Mouse (Mus musculus) midbrain, postnatal 0 days (tissue): ENCODE results near the gene Ly6g5b. TPM values are rescaled to one million over a fixed set of nuclear protein-coding genes. Genes with fewer than 3 reads are reported as not detected.
A peak's percentile ranks its signal among the peaks of the same experiment; 100 is the strongest.

Source experiments
- ATAC-seq: fragments of 200-750 bp; cut with Nextera tagmentation; 2 replicates; pipeline ENCODE4 v1.8.0; 2017; ENCODE audit warnings: moderate number of reproducible peaks, mild to moderate bottlenecking, moderate TSS enrichment, moderate library complexity; ENCODE audit not compliant: low FRiP score
- DNase-seq: peaks from one replicate; pipeline ENCODE4 v3.0.0-alpha.2; 2015; ENCODE audit warnings: low spot score
- H3K27ac ChIP-seq: fragments of 300-500 bp; sonication (generic); 2 replicates; pipeline ENCODE4 v1.5.1; 2014; ENCODE audit warnings: low read depth, mild to moderate bottlenecking, low read length, mixed read lengths
- H3K27me3 ChIP-seq: fragments of 300-500 bp; sonication (generic); 2 replicates; pipeline ENCODE4 v1.6.1; 2014; ENCODE audit warnings: low read length, control low read depth, mixed read lengths; ENCODE audit not compliant: insufficient read depth
- H3K36me3 ChIP-seq: fragments of 300-500 bp; sonication (generic); 2 replicates; pipeline ENCODE4 v1.6.1; 2014; ENCODE audit warnings: low read length, control low read depth, mixed read lengths; ENCODE audit not compliant: insufficient read depth
- H3K4me1 ChIP-seq: fragments of 300-500 bp; sonication (generic); 2 replicates; pipeline ENCODE4 v1.6.1; 2014; ENCODE audit warnings: mild to moderate bottlenecking, control low read depth, antibody characterized with exemption, low read length, mixed read lengths; ENCODE audit not compliant: insufficient read depth
- H3K4me2 ChIP-seq: fragments of 300-500 bp; sonication (generic); 2 replicates; pipeline ENCODE4 v1.6.1; 2014; ENCODE audit warnings: low read depth, mild to moderate bottlenecking, low read length, mixed read lengths; ENCODE audit not compliant: poor library complexity, severe bottlenecking
- H3K4me3 ChIP-seq: fragments of 300-500 bp; sonication (generic); 2 replicates; pipeline ENCODE4 v1.5.1; 2014; ENCODE audit warnings: low read depth, mild to moderate bottlenecking, low read length, moderate library complexity
- H3K9ac ChIP-seq: fragments of 300-500 bp; sonication (generic); replicated peaks from 2 replicates; pipeline ENCODE4 v1.6.1; 2014; ENCODE audit warnings: mild to moderate bottlenecking, low read length, moderate library complexity, mixed read lengths; ENCODE audit not compliant: poor library complexity, severe bottlenecking
- H3K9me3 ChIP-seq: fragments of 300-500 bp; sonication (generic); 2 replicates; pipeline ENCODE4 v1.6.1; 2016; ENCODE audit warnings: low read length, control low read depth
- CTCF ChIP-seq: IDR thresholded peaks from 2 replicates; pipeline ENCODE4 v1.5.1; 2016; ENCODE audit warnings: antibody characterized with exemption, mild to moderate bottlenecking
- WGBS: fragments of 180-500 bp; shearing (Covaris S2); extraction: QIAGEN DNeasy Blood & Tissue Kit; methylation state at CpG from one replicate; pipeline ENCODE4 v1.1.7; 2014; 5-methylcytosine and 5-hydroxymethylcytosine counted together
- polyA plus RNA-seq: library from polyadenylated mRNA; unstranded; fragments of >200 nt; fragmentation: Nextera tagmentation; extraction: Ambion mirVana; gene quantifications from 2 replicates; pipeline ENCODE4 v1.2.1, GENCODE M21; 2015
- total RNA-seq: library from RNA; depleted of rRNA; stranded (reverse); fragments of >200 nt; gene quantifications from 2 replicates; pipeline ENCODE4 v1.2.3, GENCODE M21; 2014; rRNA removed

Ly6g5b gene
- total and polyA plus RNA-seq, 2 experiments from 2014 or later = 0.99 to 1.8 TPM

GRCm38 (mm10) chr17:35066084-35066483 lies 49.1 kb downstream of the Ly6g5b start, which contains the start of gene Mpig6b:
TSS of gene Mpig6b (minus strand) at chr17:35066184.
- H3K4me1 ChIP-seq = no peaks in the 10 kb centered on the region; the same call in 1 of the 2 replicates
- H3K4me3 ChIP-seq = peak within 1 kb of the TSS; percentile 16; the same call in 1 of the 2 replicates
- 50% methylated on average over 10 of the region's 10 CpGs for WGBS
- H3K9me3 ChIP-seq = no peaks in the 10 kb centered on the region
- H3K27me3 ChIP-seq = peaks cover 20% of the 10 kb centered on the region; the same call in 1 of the 2 replicates
- H3K27ac ChIP-seq = no peak within 1 kb of the TSS
- no peak within 1 kb of the TSS for H3K9ac ChIP-seq
- no peak for DNase-seq
- peak within 1 kb of the TSS; percentile 38 for H3K4me2 ChIP-seq
- peaks cover 6% of the 10 kb centered on the region; the same call in 1 of the 2 replicates for H3K36me3 ChIP-seq
- no peak for ATAC-seq
- TF ChIP-seq CTCF = no peak

GRCm38 (mm10) chr17:35064951-35065947 lies 50.0 kb downstream of the Ly6g5b start, which contains the start of gene Ly6g6c:
TSS of gene Ly6g6c (plus strand) at chr17:35065388.
- Histone ChIP-seq H3K9me3 (no peaks in the 10 kb centered on the region), H3K27me3 (peaks cover 20% of the 10 kb centered on the region; the same call in 1 of the 2 replicates), H3K4me1 (peaks cover under 1% of the 10 kb centered on the region), H3K4me3 (peak within 1 kb of the TSS; percentile 16; the same call in 1 of the 2 replicates), H3K36me3 (peaks cover 6% of the 10 kb centered on the region; the same call in 1 of the 2 replicates), H3K4me2 (peak within 1 kb of the TSS; percentile 38), H3K9ac (no peak within 1 kb of the TSS), H3K27ac (no peak within 1 kb of the TSS)
- ATAC-seq (no peak), DNase-seq (peak; percentile 28)
- no peak for TF ChIP-seq CTCF
- WGBS = 4% methylated on average over 47 of the region's 48 CpGs

- H3K27ac ChIP-seq = no peak overlapping the region
- TF ChIP-seq CTCF = no peak
These were observed 50.8 kb downstream of the Ly6g5b start for GRCm38 (mm10) chr17:35064378-35064877.

More at GRCm38 (mm10) chr17:35064378-35064877, 50.8 kb downstream of the Ly6g5b start:
- Histone ChIP-seq H3K9ac (no peak overlapping the region), H3K4me3 (no peak overlapping the region), H3K27me3 (peaks cover 20% of the 10 kb centered on the region; the same call in 1 of the 2 replicates), H3K4me1 (peaks cover 4% of the 10 kb centered on the region), H3K9me3 (no peaks in the 10 kb centered on the region), H3K36me3 (peaks cover 6% of the 10 kb centered on the region; the same call in 1 of the 2 replicates), H3K4me2 (no peak overlapping the region)
- WGBS = 44% methylated on average over 10 of the region's 10 CpGs
- no peak for ATAC-seq
- no peak for DNase-seq

Other genes with a start within 250 kb of the Ly6g5b start
Only the 30 nearest of the 42 such genes appear.
- gene Hspa1l, start 142.7 kb downstream of the Ly6g5b start, total RNA-seq = 1.4 and 1.6 TPM in 2 replicates
- gene Hspa1l, start 142.7 kb downstream of the Ly6g5b start, polyA plus RNA-seq = 0.73 and 0.81 TPM in 2 replicates
- 17.6 and 35.3 TPM in 2 replicates for gene Lsm2, start 133.6 kb downstream of the Ly6g5b start, total RNA-seq
- gene Lsm2, start 133.6 kb downstream of the Ly6g5b start, polyA plus RNA-seq = 93.0 and 94.9 TPM in 2 replicates
- 89.0 and 97.8 TPM in 2 replicates for gene Vars, start 114.4 kb downstream of the Ly6g5b start, total RNA-seq
- gene Vars, start 114.4 kb downstream of the Ly6g5b start, polyA plus RNA-seq = 39.7 and 40.9 TPM in 2 replicates
- gene Vwa7, start 98.8 kb downstream of the Ly6g5b start, total RNA-seq = 0.19 and 0.44 TPM in 2 replicates
- gene Vwa7, start 98.8 kb downstream of the Ly6g5b start, polyA plus RNA-seq = 0.06 and 0.14 TPM in 2 replicates
- gene Sapcd1, start 87.4 kb downstream of the Ly6g5b start, total RNA-seq = 0.38 TPM in 1 of 2 replicates, not detected in the other
- 1.5 and 1.6 TPM in 2 replicates for gene Sapcd1, start 87.4 kb downstream of the Ly6g5b start, polyA plus RNA-seq
- 1.7 and 3.8 TPM in 2 replicates for gene Msh5, start 68.7 kb downstream of the Ly6g5b start, total RNA-seq
- 1.3 and 1.4 TPM in 2 replicates for gene Msh5, start 68.7 kb downstream of the Ly6g5b start, polyA plus RNA-seq
- gene Clic1, start 65.5 kb downstream of the Ly6g5b start, total RNA-seq = 28.0 and 33.4 TPM in 2 replicates
- 40.0 and 41.9 TPM in 2 replicates for gene Clic1, start 65.5 kb downstream of the Ly6g5b start, polyA plus RNA-seq
- 159 and 204 TPM in 2 replicates for gene Ddah2, start 56.4 kb downstream of the Ly6g5b start, total RNA-seq
- 210 and 213 TPM in 2 replicates for gene Ddah2, start 56.4 kb downstream of the Ly6g5b start, polyA plus RNA-seq
- 2.4 TPM in 1 of 2 replicates, not detected in the other for gene Ly6g6c, start 50.0 kb downstream of the Ly6g5b start, total RNA-seq
- gene Ly6g6c, start 50.0 kb downstream of the Ly6g5b start, polyA plus RNA-seq = not detected in 2 replicates
- gene Mpig6b, start 49.2 kb downstream of the Ly6g5b start, total RNA-seq = not detected in 2 replicates
- not detected in 2 replicates for gene Mpig6b, start 49.2 kb downstream of the Ly6g5b start, polyA plus RNA-seq
- not detected in 2 replicates for gene Ly6g6e, start 38.5 kb downstream of the Ly6g5b start, total RNA-seq
- 0.31 TPM in 1 of 2 replicates, not detected in the other for gene Ly6g6e, start 38.5 kb downstream of the Ly6g5b start, polyA plus RNA-seq
- gene Ly6g6d, start 37.4 kb downstream of the Ly6g5b start, total RNA-seq = 1.4 TPM in 1 of 2 replicates, not detected in the other
- 0.98 and 1.1 TPM in 2 replicates for gene Ly6g6d, start 37.4 kb downstream of the Ly6g5b start, polyA plus RNA-seq
- gene Ly6g6f, start 29.8 kb downstream of the Ly6g5b start, total RNA-seq = not detected in 2 replicates
- not detected in 2 replicates for gene Ly6g6f, start 29.8 kb downstream of the Ly6g5b start, polyA plus RNA-seq
- gene Abhd16a, start 26.2 kb downstream of the Ly6g5b start, total RNA-seq = 98.9 and 151 TPM in 2 replicates
- 122 and 128 TPM in 2 replicates for gene Abhd16a, start 26.2 kb downstream of the Ly6g5b start, polyA plus RNA-seq
- gene Ly6g5c, start 7.1 kb downstream of the Ly6g5b start, total RNA-seq = not detected in 2 replicates
- not detected in 2 replicates for gene Ly6g5c, start 7.1 kb downstream of the Ly6g5b start, polyA plus RNA-seq
- 11.7 and 17.0 TPM in 2 replicates for gene Gpank1, start 6.0 kb upstream of the Ly6g5b start, total RNA-seq
- gene Gpank1, start 6.0 kb upstream of the Ly6g5b start, polyA plus RNA-seq = 20.2 and 21.0 TPM in 2 replicates
- gene Csnk2b, start 6.6 kb upstream of the Ly6g5b start, total RNA-seq = 245 and 287 TPM in 2 replicates
- 325 and 332 TPM in 2 replicates for gene Csnk2b, start 6.6 kb upstream of the Ly6g5b start, polyA plus RNA-seq
- 10.7 and 28.0 TPM in 2 replicates for gene D17H6S53E, start 10.9 kb upstream of the Ly6g5b start, total RNA-seq
- gene D17H6S53E, start 10.9 kb upstream of the Ly6g5b start, polyA plus RNA-seq = 9.6 and 10.3 TPM in 2 replicates
- 0.44 TPM in 1 of 2 replicates, not detected in the other for gene Apom, start 16.6 kb upstream of the Ly6g5b start, total RNA-seq
- 0.22 TPM in 1 of 2 replicates, not detected in the other for gene Apom, start 16.6 kb upstream of the Ly6g5b start, polyA plus RNA-seq
- 330 and 339 TPM in 2 replicates for gene Bag6, start 19.8 kb upstream of the Ly6g5b start, total RNA-seq
- 62.3 and 68.9 TPM in 2 replicates for gene Bag6, start 19.8 kb upstream of the Ly6g5b start, polyA plus RNA-seq
- 193 and 230 TPM in 2 replicates for gene Prrc2a, start 49.5 kb upstream of the Ly6g5b start, total RNA-seq
- gene Prrc2a, start 49.5 kb upstream of the Ly6g5b start, polyA plus RNA-seq = 85.7 and 88.0 TPM in 2 replicates
- 1.8 and 4.1 TPM in 2 replicates for gene Aif1, start 60.6 kb upstream of the Ly6g5b start, total RNA-seq
- 9.2 and 9.5 TPM in 2 replicates for gene Aif1, start 60.6 kb upstream of the Ly6g5b start, polyA plus RNA-seq
- gene Lst1, start 73.0 kb upstream of the Ly6g5b start, total RNA-seq = 5.9 and 26.7 TPM in 2 replicates
- gene Lst1, start 73.0 kb upstream of the Ly6g5b start, polyA plus RNA-seq = 7.8 and 12.0 TPM in 2 replicates
- 1.4 and 2.1 TPM in 2 replicates for gene Ltb, start 79.0 kb upstream of the Ly6g5b start, total RNA-seq
- gene Ltb, start 79.0 kb upstream of the Ly6g5b start, polyA plus RNA-seq = 1.0 and 1.6 TPM in 2 replicates
- gene Tnf, start 86.6 kb upstream of the Ly6g5b start, total RNA-seq = not detected in 2 replicates
- gene Tnf, start 86.6 kb upstream of the Ly6g5b start, polyA plus RNA-seq = 0.09 TPM in 1 of 2 replicates, not detected in the other
- 0.49 and 1.2 TPM in 2 replicates for gene Lta, start 89.9 kb upstream of the Ly6g5b start, total RNA-seq
- 0.98 and 1.2 TPM in 2 replicates for gene Lta, start 89.9 kb upstream of the Ly6g5b start, polyA plus RNA-seq
- gene Gm16181, start 105.4 kb upstream of the Ly6g5b start, total RNA-seq = not detected in 2 replicates
- gene Gm16181, start 105.4 kb upstream of the Ly6g5b start, polyA plus RNA-seq = 0.33 TPM in 1 of 2 replicates, not detected in the other
- gene Atp6v1g2, start 118.2 kb upstream of the Ly6g5b start, total RNA-seq = 109 and 117 TPM in 2 replicates
- gene Atp6v1g2, start 118.2 kb upstream of the Ly6g5b start, polyA plus RNA-seq = 210 and 232 TPM in 2 replicates
- 17.0 and 18.5 TPM in 2 replicates for gene Nfkbil1, start 120.4 kb upstream of the Ly6g5b start, total RNA-seq
- gene Nfkbil1, start 120.4 kb upstream of the Ly6g5b start, polyA plus RNA-seq = 11.2 and 12.3 TPM in 2 replicates
- gene Ddx39b, start 126.3 kb upstream of the Ly6g5b start, total RNA-seq = 261 and 288 TPM in 2 replicates
- gene Ddx39b, start 126.3 kb upstream of the Ly6g5b start, polyA plus RNA-seq = 320 and 329 TPM in 2 replicates